Mouse (Mus musculus) megakaryocyte, embryonic 14.5 days (primary cell): Measurements from ENCODE around the gene Atp8b3. TPM values are rescaled to one million over a fixed set of nuclear protein-coding genes. Genes with fewer than 3 reads are reported as not detected.
A peak's percentile ranks its signal among the peaks of the same experiment; 100 is the strongest.

Experiments used
- H3K27me3 ChIP-seq: replicated peaks from 2 replicates; pipeline ENCODE3; 2012; ENCODE audit warnings: inconsistent platforms
- H3K36me3 ChIP-seq: replicated peaks from 2 replicates; pipeline ENCODE3; 2012; ENCODE audit warnings: low read length, inconsistent platforms, mixed read lengths
- H3K4me1 ChIP-seq: 2 replicates; pipeline ENCODE4 v1.6.1; 2012; ENCODE audit warnings: inconsistent platforms
- H3K4me3 ChIP-seq: replicated peaks from 2 replicates; pipeline ENCODE3; 2012; ENCODE audit warnings: moderate library complexity, mild to moderate bottlenecking, inconsistent platforms
- H3K9me3 ChIP-seq: 2 replicates; pipeline ENCODE4 v1.6.1; 2012; ENCODE audit warnings: inconsistent platforms
- FLI1 ChIP-seq: IDR thresholded peaks from 2 replicates; pipeline ENCODE4 v1.6.1; 2012; ENCODE audit warnings: low read length, inconsistent platforms, mixed read lengths
- GATA1 ChIP-seq: IDR thresholded peaks from 3 replicates; pipeline ENCODE4 v1.6.1; 2012; ENCODE audit warnings: mixed read lengths, low read length, inconsistent platforms, borderline replicate concordance
- polyA plus RNA-seq: library from polyadenylated mRNA; stranded (reverse); fragments of >175 nt; gene quantifications from 2 replicates; pipeline ENCODE4 v1.2.3, GENCODE M21; 2012; ENCODE audit warnings: low replicate concordance; ENCODE audit not compliant: insufficient read depth

Gene Atp8b3
- polyA plus RNA-seq, 1 experiment: not detected

DNA sequence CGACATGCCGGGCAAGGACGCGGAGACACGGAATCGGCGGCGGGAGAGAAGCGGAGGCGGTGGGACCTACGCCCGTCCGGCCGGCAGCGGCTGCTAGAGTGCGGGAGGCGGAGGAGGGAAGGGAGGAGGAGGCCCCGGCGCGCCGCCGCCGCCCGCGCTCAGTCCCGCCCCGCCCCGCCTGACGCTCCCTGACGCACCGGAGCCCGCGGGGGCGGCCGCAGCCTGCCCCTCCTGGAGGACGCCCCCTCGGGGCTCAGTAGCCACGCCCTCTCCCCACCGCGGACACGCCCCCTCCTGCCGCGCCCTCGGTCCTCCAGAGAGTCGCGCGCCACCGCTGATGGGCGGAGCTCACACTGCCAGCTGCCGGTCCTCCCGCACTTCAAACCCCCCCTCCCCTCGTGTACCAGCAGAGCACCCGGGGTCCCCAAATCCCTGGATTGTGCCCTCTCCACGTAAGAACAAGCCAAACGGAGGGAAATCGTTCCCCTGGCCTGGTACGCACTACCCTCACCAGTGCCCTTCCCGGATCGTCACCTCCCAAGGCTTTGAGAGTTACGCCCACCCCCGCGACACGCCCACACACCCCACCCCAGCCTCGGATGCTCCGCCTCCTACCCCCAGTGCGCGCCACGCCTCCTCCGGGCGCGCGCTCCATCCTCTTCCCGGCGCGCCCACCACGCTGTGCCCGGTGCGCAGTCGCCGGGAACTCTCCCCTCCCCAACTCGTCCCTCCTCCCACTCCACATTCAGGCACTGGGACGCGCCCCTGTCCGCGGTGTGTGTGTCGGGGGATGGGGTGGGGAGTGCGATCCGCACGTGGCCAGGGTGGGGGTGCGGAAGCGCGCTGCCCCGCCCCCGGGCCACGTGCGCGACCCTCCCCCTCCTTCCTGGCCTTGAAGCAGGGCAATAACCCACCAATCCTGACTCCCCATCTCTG, 38.5 kb upstream of the Atp8b3 start, which contains the start of gene Klf16:
TSS of gene Klf16 (minus strand) at position 127 of the 936 bp plus-strand sequence.
- no peak for TF ChIP-seq GATA1
- TF ChIP-seq FLI1: no peak
- H3K4me1 ChIP-seq: peaks cover 79% of the 10 kb centered on the region

DNA sequence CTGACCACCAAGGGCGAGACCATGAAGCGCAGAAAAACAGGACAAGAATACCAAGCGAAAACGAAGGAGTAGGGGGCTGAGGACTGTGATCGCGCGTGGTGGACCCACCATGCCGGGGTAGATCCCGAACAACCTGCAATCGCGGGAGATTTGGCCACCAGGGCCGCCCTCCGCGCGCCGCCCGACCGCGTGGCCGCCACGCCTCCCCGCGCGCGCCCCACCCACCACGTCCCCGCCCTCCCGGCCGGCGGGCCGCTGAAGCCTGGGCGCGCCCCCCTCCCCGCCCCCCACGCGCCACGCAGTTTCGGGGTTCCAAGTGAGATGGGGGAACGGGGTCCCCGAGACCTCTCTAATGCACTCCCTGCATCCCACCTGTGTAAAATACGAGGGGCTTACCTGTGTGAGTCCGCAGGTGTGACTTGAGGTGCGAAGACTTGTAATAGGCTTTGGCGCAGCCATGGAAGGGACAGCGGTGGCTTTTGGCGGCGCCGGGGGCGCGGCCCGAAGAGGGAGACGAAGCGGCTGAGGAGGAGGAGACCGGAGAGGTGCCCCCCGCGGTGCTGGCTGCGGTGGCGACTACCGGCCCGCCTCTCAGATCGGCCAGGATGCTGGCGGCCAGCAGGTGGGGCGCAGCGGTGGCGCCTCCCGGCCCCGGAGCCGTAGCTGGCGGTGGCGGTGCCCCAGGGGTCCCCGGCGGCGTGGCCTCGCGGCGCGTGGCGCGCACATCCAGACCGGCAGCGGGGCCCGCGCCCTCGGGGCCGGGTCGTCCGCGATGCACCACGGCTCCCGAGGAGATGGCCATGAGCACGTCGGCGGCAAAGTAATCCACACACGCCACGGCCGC, 37.6 kb upstream of the Atp8b3 start:
- H3K9me3 ChIP-seq: no peaks in the 10 kb centered on the region
- H3K27me3 ChIP-seq: no peaks in the 10 kb centered on the region
- H3K4me1 ChIP-seq: peaks cover 79% of the 10 kb centered on the region
- peak overlapping the region; percentile 92 for H3K4me3 ChIP-seq
- peaks cover 27% of the 10 kb centered on the region for H3K36me3 ChIP-seq
- no peak for TF ChIP-seq FLI1
- no peak for TF ChIP-seq GATA1

More for the DNA sequence above, 38.5 kb upstream of the Atp8b3 start, which contains the start of gene Klf16:
- Histone ChIP-seq H3K36me3 (peaks cover 27% of the 10 kb centered on the region), H3K4me3 (peak within 1 kb of the TSS; percentile 92), H3K9me3 (no peaks in the 10 kb centered on the region), H3K27me3 (no peaks in the 10 kb centered on the region)

DNA sequence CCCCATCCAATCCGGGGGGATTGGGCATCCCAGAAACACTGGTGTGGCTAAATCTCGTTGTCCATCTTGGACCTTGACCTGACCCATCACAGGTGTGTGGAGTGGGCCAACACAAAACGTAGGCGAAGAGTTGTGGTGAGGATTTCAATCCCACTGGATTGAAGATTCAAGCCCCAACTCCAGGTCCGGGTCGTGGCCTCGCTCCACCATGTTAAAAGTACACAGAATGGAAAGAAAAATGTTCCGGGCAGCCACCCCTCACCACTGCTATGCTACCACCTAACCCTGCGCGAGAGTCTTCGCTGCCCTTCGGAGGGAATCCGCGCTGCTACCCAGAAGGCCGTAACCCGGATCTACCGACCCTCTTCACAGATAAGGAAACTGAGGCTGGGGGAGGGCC, 37.0 kb upstream of the Atp8b3 start:
- TF ChIP-seq GATA1: no peak
- TF ChIP-seq FLI1: no peak
- peaks cover 79% of the 10 kb centered on the region for H3K4me1 ChIP-seq
- H3K36me3 ChIP-seq: peaks cover 24% of the 10 kb centered on the region
- H3K9me3 ChIP-seq: no peaks in the 10 kb centered on the region
- H3K27me3 ChIP-seq: no peaks in the 10 kb centered on the region
- H3K4me3 ChIP-seq: peak overlapping the region; percentile 92

DNA sequence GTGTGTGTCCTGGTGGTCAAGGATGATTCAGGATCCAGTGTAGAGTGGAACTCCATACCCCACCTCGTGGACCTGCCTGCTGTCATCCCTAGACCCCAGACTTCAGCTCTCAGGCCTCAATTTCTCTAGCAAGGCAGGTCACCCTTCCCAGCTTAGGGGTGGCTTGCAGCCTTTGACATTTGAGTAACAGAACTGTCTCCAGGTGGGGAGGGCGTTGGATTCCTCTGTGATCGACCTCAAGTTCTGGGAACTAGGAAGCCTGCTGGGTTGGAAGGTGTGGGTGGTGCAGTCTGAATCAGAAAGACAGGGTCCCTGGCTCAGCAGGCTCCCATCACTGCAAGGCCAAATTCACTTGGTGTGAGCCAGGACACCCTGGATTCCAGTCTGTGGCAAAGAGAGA, 36.0 kb upstream of the Atp8b3 start:
- H3K9me3 ChIP-seq: no peaks in the 10 kb centered on the region
- peak overlapping the region; percentile 92 for H3K4me3 ChIP-seq
- peaks cover 22% of the 10 kb centered on the region for H3K36me3 ChIP-seq
- no peaks in the 10 kb centered on the region for H3K27me3 ChIP-seq
- TF ChIP-seq FLI1: no peak
- no peak for TF ChIP-seq GATA1
- H3K4me1 ChIP-seq: peaks cover 86% of the 10 kb centered on the region

DNA sequence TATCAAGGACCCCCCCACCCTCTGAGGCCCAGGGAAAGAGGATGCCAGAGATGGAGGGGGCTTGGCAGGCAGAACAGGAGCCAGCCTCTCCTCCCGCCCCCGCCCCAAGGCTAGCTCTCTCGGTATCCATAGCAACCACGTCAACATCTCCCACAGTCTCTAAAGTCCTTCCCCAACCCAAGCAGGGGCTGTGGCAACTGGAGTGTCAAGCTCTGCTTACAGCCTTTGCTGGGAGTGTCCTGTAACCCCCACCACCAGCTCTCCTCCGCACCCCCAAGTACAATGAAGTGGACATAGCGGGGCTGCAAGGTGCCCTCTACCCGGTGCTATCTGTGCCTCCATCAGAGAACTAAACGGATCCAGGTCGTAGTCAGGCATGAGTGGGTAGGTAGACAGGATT, 35.0 kb upstream of the Atp8b3 start:
- Histone ChIP-seq H3K4me3 (no peak overlapping the region), H3K9me3 (no peaks in the 10 kb centered on the region), H3K36me3 (peaks cover 24% of the 10 kb centered on the region), H3K4me1 (peaks cover 86% of the 10 kb centered on the region), H3K27me3 (no peaks in the 10 kb centered on the region)
- no peak for TF ChIP-seq GATA1
- TF ChIP-seq FLI1: no peak

DNA sequence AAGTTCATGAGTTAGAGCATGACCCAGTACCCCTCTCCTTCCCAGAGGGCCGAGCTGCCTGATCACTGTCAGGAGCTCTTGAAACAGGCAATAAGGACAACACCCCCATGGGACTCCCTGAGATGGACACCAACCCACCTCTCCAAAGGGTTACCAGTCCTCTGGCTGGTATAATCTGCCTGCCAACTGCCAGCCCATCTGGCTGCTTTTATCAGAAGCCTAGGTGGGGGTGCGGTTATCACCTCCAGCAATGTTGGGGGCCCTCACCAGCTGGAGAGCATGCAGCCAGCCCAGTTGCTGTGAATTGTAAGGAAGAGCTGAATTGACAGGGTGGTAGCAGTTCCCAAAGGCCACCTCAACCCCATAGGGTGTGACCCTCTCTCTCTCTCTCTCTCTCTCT, 33.6 kb upstream of the Atp8b3 start:
- no peaks in the 10 kb centered on the region for H3K27me3 ChIP-seq
- peaks cover 38% of the 10 kb centered on the region for H3K36me3 ChIP-seq
- no peak for TF ChIP-seq FLI1
- no peak for TF ChIP-seq GATA1
- peaks cover 82% of the 10 kb centered on the region for H3K4me1 ChIP-seq
- H3K9me3 ChIP-seq: no peaks in the 10 kb centered on the region
- no peak overlapping the region for H3K4me3 ChIP-seq

DNA sequence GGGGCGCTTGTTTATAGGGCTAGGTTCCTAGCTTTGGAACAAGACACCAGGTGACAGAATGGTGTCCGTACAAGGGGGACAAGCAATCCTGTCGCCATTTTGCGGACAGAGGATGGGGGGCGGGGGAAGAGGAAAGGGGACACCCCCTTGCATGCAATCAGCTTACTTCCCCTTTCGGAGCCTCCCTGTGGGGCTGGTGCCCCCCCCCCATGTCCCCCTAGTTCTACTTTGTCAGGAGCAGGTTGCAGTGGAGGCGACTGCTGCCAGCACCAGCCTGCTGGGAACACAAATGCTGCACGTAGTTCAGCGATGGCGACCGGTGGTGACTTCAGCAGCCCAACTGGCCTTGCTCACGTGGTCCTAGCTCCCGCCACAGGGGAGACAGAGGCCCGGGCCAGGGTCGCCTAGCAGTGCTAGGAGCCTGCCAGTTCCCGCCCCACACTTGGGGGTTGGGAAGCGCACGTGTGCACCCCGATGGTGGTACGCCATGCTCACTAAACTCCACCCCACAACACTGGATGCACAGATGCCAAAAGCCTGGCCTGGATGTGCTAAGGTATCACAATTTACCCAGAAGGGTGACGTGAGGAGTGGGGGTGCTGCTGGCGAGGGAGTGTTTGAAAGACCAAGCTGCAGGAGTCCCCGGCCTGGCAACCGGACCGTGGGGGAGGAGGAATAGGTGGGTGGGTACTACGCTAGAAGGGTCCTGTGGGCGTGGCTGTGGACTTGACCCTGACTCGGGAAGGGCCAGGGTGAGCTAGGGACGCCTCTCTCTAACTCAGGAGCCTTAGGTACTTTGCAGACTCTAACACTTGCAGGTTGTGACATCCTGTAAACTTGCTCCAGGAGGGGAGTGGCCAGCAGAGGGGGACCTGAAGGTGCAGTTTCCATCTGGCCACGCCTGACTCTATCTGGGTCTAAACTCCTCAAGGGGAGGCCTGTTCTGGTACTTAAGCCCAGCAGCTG, 32.2 kb upstream of the Atp8b3 start:
- H3K9me3 ChIP-seq: no peaks in the 10 kb centered on the region
- H3K4me1 ChIP-seq: peaks cover 89% of the 10 kb centered on the region
- peak overlapping the region; percentile 89 for H3K4me3 ChIP-seq
- H3K36me3 ChIP-seq: peaks cover 45% of the 10 kb centered on the region
- no peaks in the 10 kb centered on the region for H3K27me3 ChIP-seq
- TF ChIP-seq FLI1 (no peak), GATA1 (no peak)

DNA sequence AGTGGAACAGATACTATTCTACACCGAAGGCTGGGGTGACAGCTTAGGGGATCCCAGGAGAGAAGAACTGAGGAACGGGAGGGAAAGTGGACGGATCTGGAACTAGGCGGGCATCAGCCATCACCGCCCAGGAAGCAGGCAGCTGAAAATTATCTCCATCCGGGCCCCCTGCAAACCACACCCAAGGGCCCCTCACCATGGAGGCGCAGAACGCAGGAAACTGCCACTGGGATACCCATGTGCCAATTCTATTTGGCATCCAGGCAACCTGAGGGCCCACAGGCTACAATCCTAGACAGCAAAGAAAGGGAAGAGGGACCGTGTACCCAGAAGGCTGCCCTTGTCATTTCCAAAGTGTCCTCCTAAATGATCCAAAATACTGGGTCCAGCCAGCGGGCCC, 31.5 kb upstream of the Atp8b3 start:
- Histone ChIP-seq H3K27me3 (no peaks in the 10 kb centered on the region), H3K9me3 (no peaks in the 10 kb centered on the region), H3K36me3 (peaks cover 51% of the 10 kb centered on the region), H3K4me3 (peak overlapping the region; percentile 89), H3K4me1 (peaks cover 88% of the 10 kb centered on the region)
- TF ChIP-seq GATA1 (no peak), FLI1 (no peak)

DNA sequence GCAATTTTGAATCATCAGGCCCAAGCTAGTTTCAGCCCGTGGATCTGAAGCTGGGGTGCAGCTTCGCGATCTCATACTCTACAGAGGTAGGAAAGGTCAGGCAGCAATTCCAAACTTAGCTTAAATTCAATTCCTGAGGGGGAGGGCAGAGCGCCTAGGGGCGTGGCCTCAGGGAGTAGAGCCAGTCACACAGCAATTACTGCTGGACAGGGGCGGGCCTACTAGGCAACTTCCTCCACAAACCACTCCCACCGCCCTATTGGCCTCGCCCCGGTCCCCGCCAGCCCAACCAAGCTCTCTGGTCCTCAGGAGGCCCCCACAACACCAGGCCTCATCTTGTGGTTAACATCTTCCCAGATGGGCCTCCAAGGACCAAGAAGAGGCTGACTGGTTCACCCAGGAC, 30.7 kb upstream of the Atp8b3 start:
- H3K4me1 ChIP-seq: peaks cover 80% of the 10 kb centered on the region
- TF ChIP-seq GATA1 (no peak), FLI1 (no peak)
- no peaks in the 10 kb centered on the region for H3K9me3 ChIP-seq
- peak overlapping the region; percentile 89 for H3K4me3 ChIP-seq
- no peaks in the 10 kb centered on the region for H3K27me3 ChIP-seq
- peaks cover 48% of the 10 kb centered on the region for H3K36me3 ChIP-seq
